Mouse (Mus musculus): ENCODE results near the gene Grin2c.

DNA sequence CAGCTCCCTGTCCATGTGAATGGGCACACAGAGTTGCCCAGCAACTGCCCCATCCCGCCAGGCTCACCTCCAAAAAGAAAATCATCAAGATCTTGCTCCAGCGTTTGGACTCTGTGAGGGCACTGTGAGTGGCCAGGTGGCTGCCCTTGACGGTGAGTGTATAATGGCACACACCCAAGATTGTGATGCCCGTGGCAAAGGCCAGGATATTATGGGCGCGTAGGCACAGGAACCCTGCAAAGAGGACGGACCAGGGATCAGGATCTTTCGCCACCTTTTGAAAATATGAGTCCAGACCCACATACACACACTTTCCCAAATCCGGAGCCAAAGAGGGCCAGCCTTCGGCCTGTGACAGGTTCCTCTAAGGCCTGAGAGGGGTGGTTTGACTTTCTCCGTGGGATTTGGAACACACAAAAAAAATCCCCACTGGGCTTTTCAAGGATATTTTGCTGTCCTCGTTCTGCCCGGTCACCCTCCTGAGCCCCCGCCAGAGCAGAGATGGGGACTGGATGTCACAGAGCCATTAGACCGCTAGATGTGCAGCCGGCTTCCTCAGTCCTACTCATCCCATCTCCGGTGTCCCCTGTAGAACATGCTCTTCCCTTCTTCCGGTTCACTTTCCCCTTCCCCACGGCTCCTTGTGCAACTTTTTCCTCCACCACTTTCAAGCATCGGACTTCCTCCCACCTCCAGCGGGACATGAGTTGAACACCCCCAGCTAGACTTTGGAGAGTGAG, 29.6 kb upstream of the Grin2c start:
- TF ChIP-seq GATA1 (IDR thresholded peaks at IDR 0.05; ENCODE audit: borderline replicate concordance, low read length): no peak
- TF ChIP-seq FLI1 (IDR thresholded peaks at IDR 0.05; ENCODE audit: low read length): no peak
